Mouse (Mus musculus) left cerebral cortex, adult 11 months (tissue): Measurements from ENCODE around the gene Btk.
"Not testable (repeated sequence)": the region's sequence is repeated elsewhere in the genome, so short reads cannot be mapped to it uniquely, and the experiment has no call there.

ENCODE experiments used
- DNase-seq: peaks from one replicate; pipeline ENCODE4 v3.0.0; 2022; ENCODE audit warnings: low spot score

Gene Btk

GRCm38 (mm10) chrX:134580528-134581305, 2.7 kb downstream of the Btk start:
- no peak for DNase-seq

GRCm38 (mm10) chrX:134577896-134578295, 5.5 kb downstream of the Btk start:
- no peak for DNase-seq

GRCm38 (mm10) chrX:134566536-134567222, 16.7 kb downstream of the Btk start:
- DNase-seq = no peak

GRCm38 (mm10) chrX:134564326-134564725, 19.0 kb downstream of the Btk start:
- DNase-seq = no peak

- no peak for DNase-seq
Measured at GRCm38 (mm10) chrX:134554425-134554824, 28.9 kb downstream of the Btk start.

- no peak for DNase-seq
Measured at GRCm38 (mm10) chrX:134553326-134553725, 30.0 kb downstream of the Btk start.

GRCm38 (mm10) chrX:134550903-134551302, 32.5 kb downstream of the Btk start:
- DNase-seq = no peak

- no peak for DNase-seq
Measured at GRCm38 (mm10) chrX:134547330-134547729, 36.0 kb downstream of the Btk start.

GRCm38 (mm10) chrX:134541955-134542308, 41.4 kb downstream of the Btk start:
- DNase-seq = no peak

GRCm38 (mm10) chrX:134541145-134541954, 42.0 kb downstream of the Btk start, which contains the start of gene Timm8a1:
TSS of gene Timm8a1 (minus strand) at chrX:134541865.
- DNase-seq = no peak

- DNase-seq = no peak
Measured at GRCm38 (mm10) chrX:134540414-134541135, 42.8 kb downstream of the Btk start.

- not testable (repeated sequence) for DNase-seq
Measured at GRCm38 (mm10) chrX:134539795-134540194, 43.6 kb downstream of the Btk start.

- DNase-seq = no peak
Measured at GRCm38 (mm10) chrX:134533346-134533745, 50.0 kb downstream of the Btk start.

GRCm38 (mm10) chrX:134525260-134525659, 58.1 kb downstream of the Btk start:
- DNase-seq = no peak

- no peak for DNase-seq
Measured at GRCm38 (mm10) chrX:134523772-134524171, 59.6 kb downstream of the Btk start.

- no peak for DNase-seq
Measured at GRCm38 (mm10) chrX:134509473-134509872, 73.9 kb downstream of the Btk start.

- no peak for DNase-seq
Measured at GRCm38 (mm10) chrX:134507977-134508376, 75.4 kb downstream of the Btk start.

GRCm38 (mm10) chrX:134500651-134501050, 82.7 kb downstream of the Btk start:
- DNase-seq = no peak
